Mouse (Mus musculus): ENCODE measurements at regions not wholly inside any gene's neighbourhood (a gene's known extent, or its start where the extent isn't known, plus 50 kb on each side); places are given as distances from the start of the nearest gene placed in this dataset.

DNA sequence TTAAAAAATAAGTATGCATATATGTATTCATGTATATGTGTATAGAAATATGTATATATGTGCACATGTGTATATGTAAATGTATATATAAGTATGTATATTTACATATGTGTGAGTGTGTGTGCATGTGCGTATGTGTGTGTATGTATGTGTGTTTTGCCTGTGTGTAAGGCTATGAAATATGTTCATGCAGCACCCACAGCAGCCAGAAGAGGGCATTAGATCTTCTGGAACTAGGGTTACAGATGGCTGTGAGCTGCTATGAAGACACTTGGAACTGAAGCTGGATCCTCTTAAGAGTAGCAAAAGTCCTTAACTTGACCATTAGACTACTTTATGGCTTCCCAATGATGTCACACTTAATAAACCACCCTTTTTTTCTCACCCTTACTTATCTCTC is 166.2 kb upstream of the Nampt start:
- Histone ChIP-seq H3K27ac (replicated peaks; ENCODE audit: low read depth, low read length) (no peak overlapping the region), H3K4me1 (ENCODE audit: control insufficient read depth, insufficient read depth, insufficient read length, low read length) (no peaks in the 10 kb centered on the region), H3K4me3 (ENCODE audit: insufficient read depth, low read depth, low read length) (no peak overlapping the region)

DNA sequence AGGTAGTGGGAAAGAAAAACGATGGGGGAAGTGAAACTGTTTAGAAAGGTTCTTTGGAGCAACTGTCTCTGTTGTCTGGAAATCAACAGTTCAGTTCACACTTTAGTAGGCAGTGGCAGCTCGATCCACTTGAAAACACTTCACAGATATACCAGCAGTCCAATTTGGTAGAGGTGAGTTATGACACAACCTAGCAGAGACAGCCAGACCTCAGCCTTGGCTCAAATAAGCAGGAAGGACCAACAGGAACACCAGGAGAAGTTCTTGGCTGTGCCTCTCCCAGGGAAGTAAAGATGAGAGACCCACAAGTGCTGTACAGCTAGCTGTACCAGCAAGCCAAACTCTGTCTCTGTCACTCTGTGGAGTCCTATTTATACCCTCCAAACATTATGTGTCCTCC is 163.2 kb upstream of the Nampt start:
- no peaks in the 10 kb centered on the region for H3K4me1 ChIP-seq (ENCODE audit: control insufficient read depth, insufficient read depth, insufficient read length, low read length)
- no peak overlapping the region for H3K4me3 ChIP-seq (ENCODE audit: insufficient read depth, low read depth, low read length)
- H3K27ac ChIP-seq (replicated peaks; ENCODE audit: low read depth, low read length), result no peak overlapping the region

DNA sequence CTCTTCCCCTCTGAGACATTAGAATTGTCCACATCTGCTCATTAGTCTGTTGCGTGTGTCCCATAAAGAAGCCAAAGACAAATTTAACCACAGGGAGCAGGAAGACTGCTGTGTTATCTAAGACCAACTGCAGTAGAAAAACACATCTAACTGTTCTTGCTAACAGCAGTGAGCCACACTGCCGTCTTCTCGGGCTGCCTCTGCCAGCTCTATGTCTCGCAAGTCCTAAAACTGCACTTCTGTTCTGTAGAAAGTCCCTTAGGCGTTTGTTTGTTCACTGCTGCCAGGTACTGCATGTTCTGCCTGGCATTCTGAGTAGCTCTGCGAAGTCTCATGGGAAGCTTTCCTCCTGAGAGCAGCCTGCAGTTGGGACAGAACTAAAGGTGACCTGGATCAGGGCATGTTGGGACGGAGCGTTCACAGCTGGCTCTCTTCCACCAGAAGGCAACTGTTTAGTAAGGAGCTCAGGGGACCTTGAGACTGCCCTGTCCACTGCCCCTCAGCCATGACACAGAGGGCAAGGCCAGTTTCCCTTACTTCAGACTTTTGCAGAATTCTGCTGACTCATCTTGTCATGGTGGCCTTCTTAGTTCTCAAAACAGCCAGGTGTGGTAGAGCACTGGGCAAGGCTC is 157.4 kb upstream of the Nampt start:
- Histone ChIP-seq H3K4me1 (ENCODE audit: control insufficient read depth, insufficient read depth, insufficient read length, low read length) (0 out of 2 replicates have a peak, but pooled peaks cover 2% of the 10 kb centered on the region), H3K27ac (replicated peaks; ENCODE audit: low read depth, low read length) (peak overlapping the region; percentile 65), H3K4me3 (ENCODE audit: insufficient read depth, low read depth, low read length) (no peak overlapping the region)

DNA sequence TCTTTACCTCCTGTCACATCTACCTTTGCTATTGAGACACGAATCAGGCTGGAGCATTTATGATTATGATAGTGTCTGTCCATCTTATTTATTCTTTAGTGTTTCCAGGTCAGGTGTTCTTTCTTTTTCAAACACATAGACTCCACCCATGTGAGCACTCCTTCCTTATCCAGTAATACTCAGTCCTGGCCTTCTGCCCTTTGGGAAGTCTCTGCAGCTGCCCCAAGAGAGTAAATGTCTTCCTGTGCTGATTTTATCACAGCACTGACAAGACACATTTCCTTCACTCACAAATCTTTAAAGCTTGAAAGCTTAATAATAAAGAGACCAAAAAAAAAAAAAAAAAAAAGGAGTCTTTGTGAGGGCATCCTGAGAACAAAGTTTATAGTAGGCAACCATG is 153.3 kb upstream of the Nampt start:
- no peak overlapping the region for H3K4me3 ChIP-seq (ENCODE audit: insufficient read depth, low read depth, low read length)
- H3K27ac ChIP-seq (replicated peaks; ENCODE audit: low read depth, low read length), result no peak overlapping the region
- 0 out of 2 replicates have a peak, but pooled peaks cover 2% of the 10 kb centered on the region for H3K4me1 ChIP-seq (ENCODE audit: control insufficient read depth, insufficient read depth, insufficient read length, low read length)

DNA sequence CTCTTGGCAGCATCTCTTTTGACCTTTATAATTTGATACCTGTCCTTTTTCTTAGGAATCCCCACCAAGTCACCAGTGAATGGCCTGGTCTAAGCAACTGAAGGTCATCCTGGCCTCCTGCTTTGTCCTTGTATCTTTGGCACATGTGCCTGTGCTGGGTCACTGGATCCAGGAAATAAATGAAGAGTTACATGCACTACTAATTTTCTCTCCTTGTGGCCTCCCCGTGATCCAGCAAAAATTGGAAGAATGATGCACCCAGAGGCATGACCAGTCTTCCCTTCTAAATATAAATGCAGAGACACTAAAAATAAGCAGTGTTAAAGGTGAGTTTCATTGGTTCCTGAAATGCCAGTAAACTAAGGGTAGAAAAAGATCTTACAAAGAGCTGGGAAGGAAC is 141.4 kb upstream of the Nampt start:
- Histone ChIP-seq H3K27ac (replicated peaks; ENCODE audit: low read depth, low read length) (no peak overlapping the region), H3K4me3 (ENCODE audit: insufficient read depth, low read depth, low read length) (no peak overlapping the region), H3K4me1 (ENCODE audit: control insufficient read depth, insufficient read depth, insufficient read length, low read length) (0 out of 2 replicates have a peak, but pooled peaks cover 2% of the 10 kb centered on the region)

DNA sequence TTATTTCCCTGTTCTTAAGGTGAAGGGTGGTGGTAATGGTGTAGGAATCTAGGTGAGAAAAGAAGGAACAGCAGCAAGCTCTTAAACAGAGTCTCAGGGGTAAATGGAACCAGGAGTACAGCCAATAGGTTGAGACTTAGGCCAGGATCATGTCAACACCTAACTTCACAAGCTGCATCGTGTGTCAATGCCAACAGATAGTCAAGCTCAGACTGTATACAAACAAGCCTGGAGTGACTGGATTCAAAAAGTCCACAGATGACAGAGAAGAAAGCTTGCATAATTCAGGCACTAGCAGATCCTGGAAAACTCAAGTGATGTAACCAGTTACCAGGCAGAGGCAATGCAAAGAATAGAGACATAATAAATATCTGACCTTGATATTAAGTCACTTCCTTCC is 140.6 kb upstream of the Nampt start:
- H3K27ac ChIP-seq (replicated peaks; ENCODE audit: low read depth, low read length), result no peak overlapping the region
- H3K4me1 ChIP-seq (ENCODE audit: control insufficient read depth, insufficient read depth, insufficient read length, low read length), result 0 out of 2 replicates have a peak, but pooled peaks cover 2% of the 10 kb centered on the region
- no peak overlapping the region for H3K4me3 ChIP-seq (ENCODE audit: insufficient read depth, low read depth, low read length)

DNA sequence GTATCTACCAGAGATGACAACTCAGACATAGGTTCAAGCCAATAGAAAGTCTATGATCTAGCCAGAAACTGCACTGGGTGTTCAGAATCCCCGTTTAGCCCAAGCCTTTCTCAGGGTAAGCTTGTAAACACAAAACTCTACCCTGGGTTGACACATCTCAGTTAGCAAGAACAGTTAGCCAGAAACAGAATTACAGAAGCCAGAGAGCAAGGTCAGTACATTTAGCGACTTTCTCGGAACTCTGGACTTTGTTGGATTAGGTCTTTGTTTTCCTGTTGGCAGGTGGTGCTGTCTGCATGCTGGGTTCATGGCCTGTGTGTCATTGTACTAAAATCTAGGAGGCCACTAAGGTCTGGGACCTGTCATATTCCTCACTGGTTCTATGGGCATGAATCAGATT is 137.4 kb upstream of the Nampt start:
- Histone ChIP-seq H3K4me3 (ENCODE audit: insufficient read depth, low read depth, low read length) (no peak overlapping the region), H3K4me1 (ENCODE audit: control insufficient read depth, insufficient read depth, insufficient read length, low read length) (0 out of 2 replicates have a peak, but pooled peaks cover 2% of the 10 kb centered on the region), H3K27ac (replicated peaks; ENCODE audit: low read depth, low read length) (no peak overlapping the region)

DNA sequence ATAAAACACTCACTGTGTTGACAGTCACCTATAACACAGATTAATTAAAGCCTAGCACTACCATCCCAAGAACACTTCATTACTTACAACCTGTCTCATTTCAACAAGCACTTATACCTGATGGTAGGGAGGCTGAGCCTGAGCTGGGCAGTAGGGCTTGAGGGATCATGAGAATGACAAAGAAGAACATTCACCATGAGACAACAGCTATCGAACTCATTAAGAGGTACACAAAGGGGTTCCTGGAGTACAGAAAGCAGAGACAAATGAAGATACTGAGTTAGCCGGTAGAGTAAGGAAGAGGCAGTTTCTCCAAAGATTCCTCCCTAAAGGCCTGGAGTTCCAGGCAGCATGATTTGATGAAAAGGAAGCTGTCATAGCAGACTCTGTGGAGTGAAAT is 136.0 kb upstream of the Nampt start:
- H3K4me1 ChIP-seq (ENCODE audit: control insufficient read depth, insufficient read depth, insufficient read length, low read length), result 0 out of 2 replicates have a peak, but pooled peaks cover 2% of the 10 kb centered on the region
- H3K27ac ChIP-seq (replicated peaks; ENCODE audit: low read depth, low read length), result no peak overlapping the region
- no peak overlapping the region for H3K4me3 ChIP-seq (ENCODE audit: insufficient read depth, low read depth, low read length)

DNA sequence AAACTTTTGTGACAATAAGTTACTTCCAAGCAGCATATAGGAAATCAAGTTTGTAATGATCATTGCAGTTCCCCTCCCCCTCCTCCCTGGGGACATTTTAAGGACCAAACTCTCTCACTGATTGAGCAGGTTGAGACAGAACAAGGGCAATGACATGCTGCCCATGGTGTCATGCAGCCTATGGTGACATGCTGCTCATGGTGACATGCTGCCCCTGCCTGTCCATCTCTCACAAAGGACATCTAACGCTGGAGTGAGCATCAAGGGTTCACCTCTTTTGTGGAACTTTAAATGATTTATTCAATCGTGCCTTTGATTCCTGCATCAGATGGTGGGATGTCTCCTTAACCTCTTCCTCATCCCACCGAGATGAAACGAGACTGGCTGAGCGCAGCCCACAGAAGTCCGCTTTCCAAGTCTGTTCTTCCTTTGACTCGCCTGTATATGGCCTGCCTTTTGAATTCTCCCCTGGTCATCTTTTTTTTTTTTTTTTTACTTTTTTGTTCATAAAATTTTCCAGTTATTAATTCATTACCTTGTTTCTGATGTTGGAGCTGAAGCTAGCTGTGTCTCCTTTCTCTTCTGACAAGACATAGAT is 133.5 kb upstream of the Nampt start:
- H3K4me3 ChIP-seq (ENCODE audit: insufficient read depth, low read depth, low read length), result no peak overlapping the region
- no peak overlapping the region for H3K27ac ChIP-seq (replicated peaks; ENCODE audit: low read depth, low read length)
- H3K4me1 ChIP-seq (ENCODE audit: control insufficient read depth, insufficient read depth, insufficient read length, low read length), result no peaks in the 10 kb centered on the region; the same call in 1 of the 2 replicates

DNA sequence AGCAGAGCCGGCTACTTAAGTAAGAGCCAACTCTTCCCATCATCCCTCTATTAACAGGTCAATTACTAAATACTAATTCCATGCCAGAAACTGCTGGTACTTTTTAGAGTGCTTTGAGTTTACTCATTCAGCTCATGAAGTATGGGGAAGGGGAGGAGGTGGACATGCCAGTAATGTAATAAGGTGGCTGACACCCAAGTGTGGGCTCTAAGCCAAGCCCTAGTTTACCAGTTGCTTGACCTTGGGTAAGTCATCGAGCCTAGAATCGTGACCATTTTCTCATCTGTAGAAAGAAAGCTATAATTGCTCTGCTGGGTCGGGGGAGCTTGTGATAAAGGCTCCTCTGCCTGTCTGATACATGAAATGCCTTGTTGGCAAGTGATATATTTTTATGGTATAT is 130.0 kb upstream of the Nampt start:
- Histone ChIP-seq H3K4me3 (ENCODE audit: insufficient read depth, low read depth, low read length) (no peak overlapping the region), H3K27ac (replicated peaks; ENCODE audit: low read depth, low read length) (peak overlapping the region; percentile 25; the same call in 1 of the 2 replicates), H3K4me1 (ENCODE audit: control insufficient read depth, insufficient read depth, insufficient read length, low read length) (peaks cover 3% of the 10 kb centered on the region; the same call in 1 of the 2 replicates)

DNA sequence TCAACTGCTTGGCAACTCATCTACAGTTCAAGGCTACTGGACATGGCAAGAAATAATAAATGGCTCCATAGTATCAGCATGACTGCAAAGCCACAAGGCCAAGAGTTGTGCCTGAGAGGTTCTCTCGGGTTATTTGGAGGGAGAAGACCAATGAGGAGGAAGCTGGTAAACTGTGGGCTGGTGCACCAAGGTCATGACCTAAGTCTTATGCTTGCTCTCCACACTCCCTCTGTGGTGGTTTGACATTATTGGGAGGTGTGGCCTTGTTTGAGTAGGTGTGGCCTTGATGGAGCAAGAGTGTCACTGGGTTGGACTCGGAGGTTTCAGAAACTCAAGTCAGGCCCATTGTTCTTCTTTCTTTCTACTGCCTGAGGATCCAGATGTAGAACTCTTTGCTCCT is 129.2 kb upstream of the Nampt start:
- no peak overlapping the region for H3K27ac ChIP-seq (replicated peaks; ENCODE audit: low read depth, low read length)
- H3K4me3 ChIP-seq (ENCODE audit: insufficient read depth, low read depth, low read length), result no peak overlapping the region
- H3K4me1 ChIP-seq (ENCODE audit: control insufficient read depth, insufficient read depth, insufficient read length, low read length), result peaks cover 3% of the 10 kb centered on the region; the same call in 1 of the 2 replicates

DNA sequence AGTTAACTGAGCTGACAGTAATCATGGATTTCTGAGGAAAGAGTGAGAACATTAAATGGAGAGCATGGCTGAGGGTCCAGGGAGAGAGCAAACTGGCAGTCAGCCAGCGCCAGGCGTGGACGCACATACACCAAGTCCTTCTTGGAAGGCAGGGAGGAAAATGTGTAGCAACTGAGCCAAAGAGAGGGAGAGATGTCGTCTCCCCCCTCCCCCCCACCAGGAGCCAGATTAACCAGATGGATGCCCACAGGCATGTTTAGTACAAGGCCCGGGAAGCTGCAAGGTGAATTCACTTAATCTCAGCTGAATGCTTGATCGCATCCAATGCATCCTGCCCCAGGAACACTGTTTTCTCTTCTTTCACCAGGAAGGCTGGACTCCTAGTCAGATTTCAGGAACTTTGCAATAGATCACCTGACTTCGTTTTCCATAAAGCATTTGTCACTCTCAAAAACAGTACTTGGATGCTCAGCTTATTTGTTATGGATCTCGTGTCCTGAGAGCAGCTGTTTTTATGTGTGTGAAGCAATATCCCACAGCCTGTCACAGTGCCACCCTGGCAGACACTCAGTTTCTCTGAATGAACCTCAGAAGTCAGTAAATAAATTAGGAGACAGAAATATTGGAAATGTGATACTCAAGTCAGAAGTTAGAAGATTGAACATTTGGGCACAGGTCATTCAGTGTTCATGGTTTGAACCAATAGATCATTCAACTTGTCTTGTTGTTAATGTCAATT is 127.1 kb upstream of the Nampt start:
- H3K4me1 ChIP-seq (ENCODE audit: control insufficient read depth, insufficient read depth, insufficient read length, low read length), result peaks cover 3% of the 10 kb centered on the region; the same call in 1 of the 2 replicates
- H3K4me3 ChIP-seq (ENCODE audit: insufficient read depth, low read depth, low read length), result no peak overlapping the region
- no peak overlapping the region for H3K27ac ChIP-seq (replicated peaks; ENCODE audit: low read depth, low read length)

DNA sequence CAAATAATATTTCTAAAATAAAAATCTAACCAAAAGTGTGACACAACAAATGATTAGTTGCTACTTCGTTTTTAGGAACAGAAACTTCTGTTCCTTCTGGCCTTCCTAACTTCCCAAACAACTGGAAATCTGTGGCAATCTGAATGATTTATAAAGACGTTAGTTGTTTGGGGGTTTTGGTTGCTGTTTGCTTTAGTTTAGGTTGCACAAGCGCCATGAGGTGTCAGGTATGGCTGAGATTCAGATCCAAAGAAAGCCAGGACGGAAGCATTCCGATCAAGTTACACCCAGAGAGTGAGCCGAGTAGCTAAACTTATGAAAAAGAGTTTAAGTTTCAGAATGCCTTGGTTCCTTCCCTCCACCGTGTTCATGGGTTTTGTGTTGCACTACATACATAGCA is 126.4 kb upstream of the Nampt start:
- no peak overlapping the region for H3K4me3 ChIP-seq (ENCODE audit: insufficient read depth, low read depth, low read length)
- H3K4me1 ChIP-seq (ENCODE audit: control insufficient read depth, insufficient read depth, insufficient read length, low read length), result peaks cover 3% of the 10 kb centered on the region; the same call in 1 of the 2 replicates
- H3K27ac ChIP-seq (replicated peaks; ENCODE audit: low read depth, low read length), result no peak overlapping the region

DNA sequence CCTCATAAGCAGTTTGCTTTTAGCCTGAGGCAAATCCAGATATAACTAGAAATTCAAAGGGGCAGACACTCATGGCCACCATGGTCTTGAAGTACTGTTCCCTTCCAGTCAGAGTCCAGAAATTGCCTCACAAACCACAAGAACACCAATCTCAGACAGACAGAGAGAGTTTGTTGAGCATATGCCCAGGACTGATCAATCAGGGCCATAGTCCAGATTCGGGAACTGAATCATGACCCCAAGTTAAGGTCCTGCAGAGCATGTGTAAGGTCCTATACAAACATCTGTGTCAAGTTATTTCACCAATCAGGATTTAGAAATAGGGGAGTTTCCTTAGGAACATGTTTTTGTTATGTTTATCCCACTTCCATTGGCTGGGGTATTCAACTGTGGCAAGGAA is 125.7 kb upstream of the Nampt start:
- Histone ChIP-seq H3K4me1 (ENCODE audit: control insufficient read depth, insufficient read depth, insufficient read length, low read length) (peaks cover 3% of the 10 kb centered on the region; the same call in 1 of the 2 replicates), H3K27ac (replicated peaks; ENCODE audit: low read depth, low read length) (no peak overlapping the region), H3K4me3 (ENCODE audit: insufficient read depth, low read depth, low read length) (no peak overlapping the region)

DNA sequence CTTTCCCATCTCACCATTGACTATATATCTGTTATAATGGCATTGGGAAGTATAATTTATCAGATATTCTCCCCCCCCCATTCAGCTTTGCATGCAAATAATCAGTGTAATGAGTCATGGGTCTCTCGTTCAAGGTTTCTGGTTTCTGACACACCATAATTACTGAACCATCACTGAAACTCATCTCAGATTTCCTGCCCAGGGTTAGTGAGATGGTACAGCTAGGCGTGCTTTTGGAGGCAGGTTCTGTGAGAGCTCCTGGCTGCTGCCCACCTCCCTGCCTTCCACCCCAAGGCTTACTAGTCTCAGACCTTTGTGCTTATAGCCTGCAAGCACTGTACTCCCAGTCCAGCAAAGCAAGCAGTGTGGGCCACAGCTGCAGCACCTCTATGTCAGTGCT is 122.5 kb upstream of the Nampt start:
- H3K4me3 ChIP-seq (ENCODE audit: insufficient read depth, low read depth, low read length), result no peak overlapping the region
- no peak overlapping the region for H3K27ac ChIP-seq (replicated peaks; ENCODE audit: low read depth, low read length)
- peaks cover 2% of the 10 kb centered on the region; the same call in 1 of the 2 replicates for H3K4me1 ChIP-seq (ENCODE audit: control insufficient read depth, insufficient read depth, insufficient read length, low read length)
